Mouse (Mus musculus) embryonic facial prominence, embryonic 13.5 days (tissue): ENCODE results near the gene Renbp. TPM values are rescaled to one million over a fixed set of nuclear protein-coding genes. Genes with fewer than 3 reads are reported as not detected.

Experiments used
- ATAC-seq: fragments of 200-750 bp; cut with Nextera tagmentation; 2 replicates; pipeline ENCODE4 v1.8.0; 2017; ENCODE audit warnings: low read depth; ENCODE audit not compliant: insufficient number of reproducible peaks, insufficient read depth, low FRiP score, low TSS enrichment
- H3K27ac ChIP-seq: fragments of 300-500 bp; sonication (generic); 2 replicates; pipeline ENCODE4 v1.5.1; 2015; ENCODE audit warnings: moderate library complexity, mild to moderate bottlenecking, inconsistent platforms
- H3K27me3 ChIP-seq: fragments of 300-500 bp; sonication (generic); 2 replicates; pipeline ENCODE4 v1.6.1; 2015; ENCODE audit warnings: mild to moderate bottlenecking, inconsistent platforms
- H3K36me3 ChIP-seq: fragments of 300-500 bp; sonication (generic); 2 replicates; pipeline ENCODE4 v1.6.1; 2015; ENCODE audit warnings: mild to moderate bottlenecking, inconsistent platforms
- H3K4me1 ChIP-seq: fragments of 300-500 bp; sonication (generic); 2 replicates; pipeline ENCODE4 v1.6.1; 2015; ENCODE audit warnings: inconsistent platforms
- H3K4me2 ChIP-seq: fragments of 300-500 bp; sonication (generic); 2 replicates; pipeline ENCODE4 v1.6.1; 2015; ENCODE audit warnings: moderate library complexity, mild to moderate bottlenecking, inconsistent platforms
- H3K4me3 ChIP-seq: fragments of 300-500 bp; sonication (generic); 2 replicates; pipeline ENCODE4 v1.5.1; 2015; ENCODE audit warnings: mild to moderate bottlenecking, inconsistent platforms
- H3K9ac ChIP-seq: fragments of 300-500 bp; sonication (generic); 2 replicates; pipeline ENCODE4 v1.6.1; 2015; ENCODE audit warnings: mild to moderate bottlenecking, inconsistent platforms
- H3K9me3 ChIP-seq: fragments of 300-500 bp; sonication (generic); 2 replicates; pipeline ENCODE4 v1.6.1; 2016; ENCODE audit warnings: inconsistent platforms
- WGBS: fragments of 180-500 bp; shearing (Covaris S2); methylation state at CpG from one replicate; pipeline ENCODE4 v1.1.7; 2015; ENCODE audit warnings: mixed read lengths; 5-methylcytosine and 5-hydroxymethylcytosine counted together
- polyA plus RNA-seq: library from polyadenylated mRNA; unstranded; fragments of >200 nt; fragmentation: Nextera tagmentation; extraction: Ambion mirVana; gene quantifications from 2 replicates; pipeline ENCODE4 v1.2.1, GENCODE M21; 2015

Renbp gene
- polyA plus RNA-seq, 1 experiment from 2014 or later = 27.6 TPM

DNA sequence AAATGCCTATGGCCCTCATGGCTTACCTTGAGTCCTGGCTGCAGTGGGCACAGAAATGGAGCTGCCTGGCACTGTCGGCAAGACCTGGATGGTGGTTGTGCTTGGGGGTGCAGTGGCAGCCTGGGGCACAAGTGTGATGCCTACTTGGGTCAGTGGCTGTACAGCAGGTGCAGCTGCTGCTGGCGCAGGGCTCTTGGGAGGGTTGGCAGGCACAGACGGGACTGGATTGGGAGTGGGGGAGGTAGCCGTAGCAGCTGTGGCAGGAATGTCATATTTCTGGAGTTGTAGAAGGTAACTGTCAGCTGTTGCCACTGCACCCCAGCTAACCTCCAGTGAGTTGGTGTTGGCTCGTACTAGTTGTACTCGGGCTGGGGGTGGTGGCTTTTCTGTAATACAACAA, 24.3 kb upstream of the Renbp start:
- Histone ChIP-seq H3K9ac (no peak overlapping the region), H3K36me3 (peaks cover 89% of the 10 kb centered on the region), H3K4me1 (no peaks in the 10 kb centered on the region), H3K27me3 (no peaks in the 10 kb centered on the region), H3K4me2 (no peak overlapping the region), H3K9me3 (no peaks in the 10 kb centered on the region), H3K4me3 (no peak overlapping the region), H3K27ac (no peak overlapping the region)
- 93% methylated on average over 6 of the region's 6 CpGs for WGBS
- ATAC-seq = no peak

DNA sequence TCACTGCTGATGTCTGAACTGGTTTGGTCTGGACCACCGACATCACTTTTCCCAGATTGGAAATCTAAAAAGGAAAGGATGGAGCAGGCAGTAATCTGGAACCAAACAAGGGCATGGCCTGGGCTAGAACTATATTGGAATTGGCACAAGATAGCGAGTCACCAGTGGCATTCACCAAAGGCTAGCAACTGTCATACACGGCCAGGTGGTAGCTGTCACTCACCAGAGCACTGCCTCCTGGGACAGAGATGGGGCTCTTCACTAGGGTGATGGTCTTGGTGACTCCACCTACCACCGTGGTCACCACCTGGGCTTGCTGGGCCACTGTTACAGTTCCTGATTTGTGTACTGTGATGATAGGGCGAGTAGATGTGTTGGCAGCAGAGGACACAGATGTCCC, 22.0 kb upstream of the Renbp start:
- Histone ChIP-seq H3K4me3 (no peak overlapping the region), H3K27ac (no peak overlapping the region), H3K9me3 (no peaks in the 10 kb centered on the region), H3K27me3 (no peaks in the 10 kb centered on the region), H3K9ac (no peak overlapping the region), H3K4me1 (no peaks in the 10 kb centered on the region), H3K4me2 (no peak overlapping the region), H3K36me3 (peaks cover 94% of the 10 kb centered on the region)
- 91% methylated on average over 5 of the region's 5 CpGs for WGBS
- no peak for ATAC-seq

DNA sequence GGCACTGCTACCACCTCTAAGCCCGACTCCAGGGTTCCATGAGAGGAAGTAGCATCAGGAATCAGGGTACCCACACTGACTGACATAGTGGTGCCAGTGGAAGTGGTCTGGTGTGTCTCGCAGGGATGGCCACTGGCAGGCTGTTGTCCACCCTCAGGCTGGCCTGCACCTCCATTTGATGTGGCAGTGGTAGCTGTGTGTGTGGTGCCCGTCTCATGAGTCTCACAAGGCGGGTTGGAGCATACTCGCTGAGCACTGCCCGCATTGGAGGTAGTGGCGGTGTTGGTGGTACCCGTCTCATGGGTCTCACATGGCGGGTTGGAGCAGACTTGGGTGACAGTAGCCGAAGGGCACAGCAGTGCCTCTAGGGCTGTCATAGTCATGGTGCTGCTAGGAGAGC, 18.7 kb upstream of the Renbp start:
- H3K36me3 ChIP-seq = peaks cover 96% of the 10 kb centered on the region
- no peak overlapping the region for H3K4me2 ChIP-seq
- no peaks in the 10 kb centered on the region for H3K9me3 ChIP-seq

DNA sequence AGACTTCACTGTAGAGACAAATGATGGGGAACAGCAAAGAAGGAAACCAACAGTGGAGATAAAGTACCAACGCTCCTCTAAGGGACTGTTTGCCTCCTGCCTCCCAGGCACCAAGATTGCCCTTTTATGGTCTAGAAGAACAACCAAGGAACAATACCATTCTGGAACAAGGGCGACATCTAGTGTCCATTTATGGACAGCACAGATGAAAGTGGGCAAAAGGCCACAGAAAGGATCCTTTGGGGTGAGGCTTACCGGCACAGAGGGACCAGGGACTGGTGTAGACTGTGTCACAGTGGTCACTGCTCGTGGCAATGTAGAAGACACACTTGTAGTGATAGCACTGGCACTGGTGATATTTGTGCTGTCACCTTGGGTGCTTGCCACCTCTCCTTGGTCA, 18.0 kb upstream of the Renbp start:
- ATAC-seq = no peak
- Histone ChIP-seq H3K36me3 (peaks cover 97% of the 10 kb centered on the region), H3K27ac (no peak overlapping the region), H3K9me3 (no peaks in the 10 kb centered on the region), H3K4me1 (no peaks in the 10 kb centered on the region), H3K4me2 (no peak overlapping the region), H3K4me3 (no peak overlapping the region), H3K9ac (no peak overlapping the region), H3K27me3 (no peaks in the 10 kb centered on the region)
- WGBS = 36% methylated on average over 4 of the region's 4 CpGs

More for the DNA sequence above, 18.7 kb upstream of the Renbp start:
- Histone ChIP-seq H3K4me3 (no peak overlapping the region), H3K27me3 (no peaks in the 10 kb centered on the region), H3K27ac (no peak overlapping the region), H3K9ac (no peak overlapping the region), H3K4me1 (no peaks in the 10 kb centered on the region)
- 91% methylated on average over 10 of the region's 10 CpGs for WGBS
- ATAC-seq = no peak

DNA sequence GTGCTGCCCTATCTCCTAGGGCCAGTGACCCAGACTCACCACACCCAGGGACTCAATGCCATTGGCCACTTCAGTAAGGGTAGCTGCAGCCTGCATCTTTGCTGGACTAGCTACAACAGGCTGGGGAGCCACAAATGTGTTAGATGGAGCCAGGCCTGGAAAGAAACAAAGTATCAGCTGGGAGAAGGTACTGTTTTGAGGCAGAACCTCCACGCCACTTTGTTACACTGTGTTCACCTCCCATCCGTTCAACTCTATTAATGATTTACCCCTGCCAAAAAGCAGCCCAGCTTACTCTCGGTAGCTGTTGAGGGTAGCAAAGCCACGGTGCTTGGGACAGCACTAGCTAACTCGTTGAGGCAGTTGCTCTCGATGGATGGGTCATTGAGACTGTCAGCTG, 16.2 kb upstream of the Renbp start:
- H3K27me3 ChIP-seq = no peaks in the 10 kb centered on the region
- no peak for ATAC-seq
- no peak overlapping the region for H3K9ac ChIP-seq
- no peak overlapping the region for H3K4me3 ChIP-seq
- H3K9me3 ChIP-seq = no peaks in the 10 kb centered on the region
- 84% methylated on average over 6 of the region's 6 CpGs for WGBS
- H3K4me2 ChIP-seq = no peak overlapping the region
- H3K27ac ChIP-seq = no peak overlapping the region
- peaks cover 94% of the 10 kb centered on the region for H3K36me3 ChIP-seq
- no peaks in the 10 kb centered on the region for H3K4me1 ChIP-seq

DNA sequence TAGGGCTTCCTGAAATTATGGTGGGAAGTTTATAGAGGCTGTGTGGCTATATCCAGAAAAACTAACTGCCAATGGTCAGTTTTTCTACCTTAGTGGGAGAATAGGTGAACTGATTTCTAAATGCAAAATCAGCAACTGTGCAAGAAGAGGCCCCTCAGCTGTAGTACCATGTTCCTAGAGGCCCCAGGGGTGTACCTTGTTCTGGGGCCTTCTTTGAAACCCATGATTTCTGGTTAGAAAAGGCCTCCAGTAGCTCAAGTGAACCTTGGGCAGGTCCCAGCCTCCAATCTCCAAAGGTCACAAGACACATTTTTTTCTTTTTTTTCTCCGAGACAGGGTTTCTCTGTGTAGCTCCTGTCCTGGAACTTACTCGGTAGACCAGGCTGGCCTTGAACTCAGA, 11.6 kb upstream of the Renbp start:
- no peak overlapping the region for H3K4me3 ChIP-seq
- peaks cover 56% of the 10 kb centered on the region for H3K36me3 ChIP-seq
- H3K4me1 ChIP-seq = no peaks in the 10 kb centered on the region
- WGBS = 79% methylated on average over 2 of the region's 2 CpGs
- no peak overlapping the region for H3K9ac ChIP-seq
- no peak overlapping the region for H3K4me2 ChIP-seq
- ATAC-seq = no peak
- no peaks in the 10 kb centered on the region for H3K9me3 ChIP-seq
- H3K27ac ChIP-seq = no peak overlapping the region
- no peaks in the 10 kb centered on the region for H3K27me3 ChIP-seq

DNA sequence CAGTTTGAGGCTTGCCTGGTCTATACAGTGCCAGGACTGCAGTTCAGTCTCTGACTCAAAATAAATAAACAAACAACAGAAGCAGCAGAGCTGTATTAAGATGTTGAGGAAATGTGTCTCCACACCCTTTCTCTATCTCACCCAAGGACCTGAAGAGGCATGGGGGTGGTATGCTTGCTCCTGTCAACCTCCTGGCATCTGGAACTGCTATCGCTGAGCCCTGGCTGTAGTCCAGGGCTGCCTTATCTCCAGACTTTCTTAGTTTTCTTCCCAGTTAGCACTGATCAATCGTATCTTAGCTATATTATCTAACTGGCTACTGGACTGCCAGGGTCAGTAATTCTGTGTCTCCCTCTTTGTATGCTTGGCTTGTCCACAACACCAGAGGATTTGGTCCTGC, 11.2 kb upstream of the Renbp start:
- no peak for ATAC-seq
- Histone ChIP-seq H3K9me3 (no peaks in the 10 kb centered on the region), H3K4me1 (no peaks in the 10 kb centered on the region), H3K9ac (no peak overlapping the region), H3K27ac (no peak overlapping the region), H3K27me3 (no peaks in the 10 kb centered on the region), H3K4me3 (no peak overlapping the region), H3K36me3 (peaks cover 51% of the 10 kb centered on the region), H3K4me2 (no peak overlapping the region)
- 76% methylated on average over 2 of the region's 2 CpGs for WGBS

DNA sequence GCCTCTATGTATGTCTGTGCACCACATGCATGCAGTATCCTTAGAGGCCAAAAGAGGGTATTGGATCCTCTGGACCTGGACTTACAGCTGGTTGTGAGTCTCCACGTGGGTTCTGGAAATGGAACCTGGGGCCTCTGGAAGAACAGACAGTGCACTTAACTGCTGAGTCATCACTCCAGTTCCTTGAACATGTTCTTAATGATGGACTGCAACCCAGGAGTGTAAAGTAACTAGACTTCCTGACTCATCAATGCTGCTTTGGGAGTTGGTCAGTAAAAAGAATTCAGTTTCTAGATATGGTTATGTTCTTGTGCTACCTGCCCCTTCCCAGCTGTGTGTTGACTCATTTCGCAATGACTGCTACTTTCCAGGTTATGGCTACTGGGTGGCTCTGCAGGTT, 1.2 kb upstream of the Renbp start:
- H3K4me1 ChIP-seq = no peaks in the 10 kb centered on the region
- H3K4me3 ChIP-seq = no peak overlapping the region
- no peak overlapping the region for H3K27ac ChIP-seq
- no peaks in the 10 kb centered on the region for H3K36me3 ChIP-seq
- H3K9ac ChIP-seq = no peak overlapping the region
- H3K9me3 ChIP-seq = no peaks in the 10 kb centered on the region
- H3K4me2 ChIP-seq = no peak overlapping the region
- WGBS = 81% methylated on average over 2 of the region's 2 CpGs
- ATAC-seq = no peak
- H3K27me3 ChIP-seq = no peaks in the 10 kb centered on the region; the same call in 1 of the 2 replicates

DNA sequence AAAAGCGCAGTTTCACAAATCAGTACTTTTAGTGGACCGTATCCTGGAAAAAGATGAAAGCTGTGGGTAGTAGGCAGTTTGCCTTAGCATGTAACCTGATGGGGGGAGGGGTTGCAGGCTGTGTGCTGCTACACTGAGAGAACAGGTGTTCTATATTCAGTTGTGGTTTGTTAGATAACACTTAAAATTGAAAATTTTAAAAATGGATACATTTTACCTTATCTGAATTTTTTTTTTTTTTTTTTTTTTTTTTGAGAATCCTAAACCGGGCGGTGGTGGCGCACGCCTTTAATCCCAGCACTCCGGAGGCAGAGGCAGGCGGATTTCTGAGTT, 8.1 kb downstream of the Renbp start:
- Histone ChIP-seq H3K9ac (peak overlapping the region; percentile 80), H3K9me3 (no peaks in the 10 kb centered on the region), H3K36me3 (peaks cover 13% of the 10 kb centered on the region), H3K4me2 (peak overlapping the region; percentile 73), H3K4me3 (peak overlapping the region; percentile 56), H3K4me1 (no peaks in the 10 kb centered on the region), H3K27ac (0 out of 2 replicates have a peak overlapping the region, but pooled peaks have one; percentile 75), H3K27me3 (no peaks in the 10 kb centered on the region)
- no peak for ATAC-seq
- 77% methylated on average over 8 of the region's 8 CpGs for WGBS

DNA sequence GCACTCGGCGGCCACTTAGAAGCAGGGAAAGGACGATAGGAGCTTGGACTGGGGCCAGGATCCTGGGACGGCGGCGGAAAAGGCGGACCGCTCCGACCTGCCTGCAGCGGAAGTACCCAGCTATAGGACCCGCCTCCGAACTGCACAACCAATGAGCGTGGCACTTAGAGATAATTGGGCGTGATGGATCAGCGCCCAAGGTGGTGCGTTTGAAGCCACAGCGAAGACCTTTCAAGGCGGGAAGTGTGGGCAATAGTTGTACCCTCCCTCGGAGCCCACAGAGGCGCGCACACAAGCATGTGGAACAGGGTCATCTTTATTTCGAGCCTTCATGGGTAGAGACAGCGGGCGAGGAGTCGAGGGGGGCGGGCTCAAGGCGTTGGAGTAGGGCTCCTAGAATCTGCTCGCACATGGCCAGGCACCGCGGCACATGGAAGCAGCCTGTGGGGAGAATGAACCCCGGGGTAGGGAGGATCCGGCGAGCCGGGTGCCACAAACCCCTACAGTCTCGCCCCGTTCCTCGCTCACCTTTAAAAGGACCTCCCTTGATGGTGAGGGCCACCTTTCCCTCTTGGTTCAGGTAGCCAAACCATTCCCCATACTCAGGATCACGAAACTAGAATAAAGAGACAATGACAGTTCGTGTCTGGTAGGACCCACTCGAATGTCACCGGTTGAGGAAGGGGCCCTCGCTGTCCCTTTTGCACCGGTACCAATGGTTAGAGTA, 8.7 kb downstream of the Renbp start, which contains the start of the genes Arhgap4 and Naa10:
TSS of gene Arhgap4 (minus strand) at position 48 of the 727 bp plus-strand sequence.
TSS of gene Naa10 (minus strand) at position 122 of the 727 bp plus-strand sequence.
- Histone ChIP-seq H3K27me3 (no peaks in the 10 kb centered on the region), H3K27ac (peak within 1 kb of the TSS; percentile 76), H3K4me2 (peak within 1 kb of the TSS; percentile 73), H3K9me3 (no peaks in the 10 kb centered on the region), H3K9ac (peak within 1 kb of the TSS; percentile 80), H3K36me3 (peaks cover 18% of the 10 kb centered on the region), H3K4me3 (peak within 1 kb of the TSS; percentile 56), H3K4me1 (no peaks in the 10 kb centered on the region)
- peak; percentile 95 for ATAC-seq
- 22% methylated on average over 43 of the region's 43 CpGs for WGBS

DNA sequence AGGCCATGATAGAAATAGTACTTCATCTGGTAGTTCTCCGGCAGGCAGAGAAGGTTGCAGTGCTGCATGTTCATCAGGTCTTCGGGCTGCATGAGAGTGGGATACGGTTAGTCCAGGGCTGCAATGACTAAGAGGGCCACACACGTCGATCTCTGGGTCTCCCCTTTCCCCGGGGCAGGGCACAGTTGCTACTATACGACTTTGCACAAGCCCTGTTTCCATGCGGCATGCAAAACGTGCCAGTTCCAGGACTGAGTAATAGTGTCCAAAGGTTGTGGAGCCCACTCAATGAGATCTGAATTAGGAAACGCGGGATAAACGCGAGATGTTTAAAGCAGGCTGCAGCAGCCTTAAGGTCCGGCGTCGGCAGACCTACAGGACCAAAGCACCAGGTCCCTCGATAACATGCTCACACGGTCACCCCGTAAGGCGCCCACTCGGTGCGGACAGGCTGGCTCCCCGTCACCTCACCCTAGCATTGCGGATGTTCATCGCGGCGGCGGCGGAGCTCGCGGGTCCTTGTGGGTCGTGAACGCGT, 9.3 kb downstream of the Renbp start:
- H3K9me3 ChIP-seq = no peaks in the 10 kb centered on the region
- peak overlapping the region; percentile 73 for H3K4me2 ChIP-seq
- no peaks in the 10 kb centered on the region for H3K4me1 ChIP-seq
- 30% methylated on average over 34 of the region's 34 CpGs for WGBS
- H3K27ac ChIP-seq = peak overlapping the region; percentile 76
- H3K4me3 ChIP-seq = peak overlapping the region; percentile 56
- H3K9ac ChIP-seq = peak overlapping the region; percentile 80
- ATAC-seq = no peak
- H3K36me3 ChIP-seq = peaks cover 18% of the 10 kb centered on the region
- H3K27me3 ChIP-seq = no peaks in the 10 kb centered on the region

DNA sequence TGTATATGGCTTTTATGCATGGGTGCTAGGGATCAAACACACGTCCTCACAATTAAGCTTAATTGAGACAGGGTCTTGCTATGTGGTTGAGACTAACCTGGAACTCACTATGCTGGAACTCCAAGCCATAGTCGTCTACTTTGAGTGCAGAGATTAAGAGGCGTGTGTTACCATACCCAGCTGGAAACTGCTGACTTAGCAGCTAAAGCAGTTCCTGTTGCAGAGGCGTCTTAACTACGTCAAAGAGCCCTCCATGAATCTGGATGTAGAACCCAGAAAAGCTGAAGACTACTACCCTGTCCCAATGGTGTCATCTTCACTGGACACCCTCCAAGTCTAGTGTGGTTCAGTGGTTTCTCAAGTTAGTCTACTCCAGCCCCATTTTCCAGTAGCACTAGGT, 12.0 kb downstream of the Renbp start:
- Histone ChIP-seq H3K4me2 (no peak overlapping the region), H3K9me3 (no peaks in the 10 kb centered on the region), H3K4me1 (no peaks in the 10 kb centered on the region), H3K27me3 (no peaks in the 10 kb centered on the region), H3K9ac (no peak overlapping the region), H3K36me3 (peaks cover 18% of the 10 kb centered on the region), H3K27ac (no peak overlapping the region), H3K4me3 (no peak overlapping the region)
- no peak for ATAC-seq
- 81% methylated on average over 5 of the region's 5 CpGs for WGBS
